Mouse (Mus musculus) cortical plate, adult 2 months (tissue): Measurements from ENCODE around the gene Olfr1381.
"Not testable (repeated sequence)": the region's sequence is repeated elsewhere in the genome, so short reads cannot be mapped to it uniquely, and the experiment has no call there.

Experiments
- CTCF ChIP-seq: fragments of 200-500 bp; IDR thresholded peaks from 2 replicates; pipeline ENCODE4 v1.5.1; 2011; ENCODE audit warnings: mild to moderate bottlenecking, control low read depth, low read length; ENCODE audit not compliant: insufficient read depth; ENCODE audit errors: extremely low read depth
- POLR2A ChIP-seq: fragments of 200-500 bp; IDR thresholded peaks from 2 replicates; pipeline ENCODE4 v1.6.1; 2011; ENCODE audit warnings: mild to moderate bottlenecking, low read length, control low read depth; ENCODE audit not compliant: insufficient read depth; ENCODE audit errors: extremely low read depth

DNA sequence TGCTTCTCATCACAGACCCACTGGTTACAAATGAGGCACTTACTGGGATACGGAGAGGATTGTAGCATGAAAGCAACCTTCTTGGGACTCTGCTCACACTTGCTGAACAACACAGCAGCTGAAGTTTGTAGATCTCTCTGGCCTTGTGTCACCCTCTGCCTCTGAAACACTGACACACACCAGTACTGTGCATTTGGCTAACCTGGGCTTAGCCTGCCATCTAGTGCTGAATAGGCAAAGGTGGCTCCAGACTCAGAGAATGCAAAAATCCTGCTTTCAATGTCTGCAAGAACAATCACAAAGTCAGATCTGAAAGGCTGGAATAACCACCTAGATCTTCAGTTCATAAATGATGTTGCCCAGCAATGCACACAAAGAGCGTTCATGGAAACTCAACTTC, 6.6 kb upstream of the Olfr1381 start:
- not testable (repeated sequence) for TF ChIP-seq POLR2A
- peak; percentile 79 for TF ChIP-seq CTCF
